Mouse (Mus musculus) embryo, embryonic 10 days (tissue): ENCODE results near the gene Gemin5.
"Not testable (repeated sequence)": the region's sequence is repeated elsewhere in the genome, so short reads cannot be mapped to it uniquely, and the experiment has no call there.

Experiments
- DNase-seq: peaks from one replicate; pipeline ENCODE4 v3.0.0-alpha.2; 2015; ENCODE audit warnings: low spot score

Gene Gemin5

DNA sequence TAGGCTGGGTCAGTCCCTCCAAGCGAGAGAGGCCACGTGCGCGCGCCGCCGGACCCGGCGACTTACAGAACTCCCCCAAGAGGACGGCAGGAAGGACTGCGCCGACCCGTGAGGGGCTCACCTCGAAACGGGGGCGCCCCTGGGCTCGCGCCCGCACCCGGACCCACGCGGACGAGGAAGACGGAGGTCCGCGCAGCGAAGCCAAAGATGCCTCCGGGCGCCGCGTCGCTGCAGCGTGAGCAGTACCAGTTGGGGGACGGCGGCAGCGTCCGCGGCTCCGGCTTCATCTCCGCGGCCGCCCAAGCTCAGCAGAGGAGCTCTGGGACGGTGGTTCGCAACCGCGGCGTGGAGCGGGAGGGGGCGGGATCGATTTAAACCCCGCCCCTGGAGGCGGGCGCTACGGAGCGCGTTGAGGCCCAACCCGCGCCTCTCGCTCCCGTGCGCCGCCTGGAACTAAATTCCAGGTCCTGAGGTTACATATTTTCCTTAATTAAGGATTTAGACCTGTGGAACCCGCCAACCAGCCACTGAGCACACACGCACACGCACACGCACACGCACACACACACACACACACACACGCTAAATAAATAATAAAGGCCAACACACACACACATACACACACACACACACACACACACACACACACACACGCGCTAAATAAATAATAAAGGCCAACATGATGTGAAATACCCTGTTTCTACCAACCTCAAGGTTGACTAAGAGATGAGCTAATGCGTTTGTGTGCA is at the start of gene Gemin5:
TSS of gene Gemin5 (minus strand) at position 373 of the 749 bp plus-strand sequence.
- peak; percentile 82 for DNase-seq

DNA sequence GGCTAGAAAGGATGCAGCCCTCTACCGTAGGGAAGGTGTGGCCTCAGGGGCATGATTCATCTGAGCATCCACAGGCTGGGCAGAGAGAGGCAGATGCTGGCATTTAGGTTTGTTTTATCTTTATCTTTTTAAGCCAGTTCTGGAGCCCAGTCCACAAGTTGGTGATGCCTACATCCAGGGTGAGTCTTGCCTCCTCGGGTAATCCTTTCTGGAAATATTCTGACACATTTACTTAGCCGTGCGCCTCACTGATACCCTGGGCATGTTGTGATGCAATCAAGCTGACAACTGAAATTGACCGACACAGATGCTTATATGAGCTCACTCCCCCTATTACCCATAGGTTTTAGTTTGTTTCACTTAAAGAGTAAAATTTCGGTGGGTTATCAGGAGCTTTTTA is 48.5 kb upstream of the Gemin5 start:
- DNase-seq, result no peak

DNA sequence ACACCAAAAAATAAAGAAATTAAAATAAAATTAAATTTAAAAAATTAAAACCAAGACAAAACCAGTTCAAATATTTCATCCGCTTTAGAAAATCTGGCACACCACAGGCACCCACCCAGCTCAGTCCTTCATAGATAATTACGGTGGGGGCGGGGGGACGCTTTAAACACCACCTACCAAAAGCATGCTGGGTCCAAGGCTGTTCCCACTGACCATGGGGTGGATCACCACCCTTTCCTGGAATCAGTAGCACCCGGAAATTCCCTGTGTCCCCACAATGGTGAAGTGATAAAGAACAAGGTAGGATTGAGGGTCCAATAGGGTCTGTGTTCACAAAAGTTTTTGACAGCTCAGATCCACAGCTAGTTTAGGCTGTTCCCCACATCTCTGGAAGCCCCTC is 47.5 kb upstream of the Gemin5 start:
- DNase-seq, result no peak

DNA sequence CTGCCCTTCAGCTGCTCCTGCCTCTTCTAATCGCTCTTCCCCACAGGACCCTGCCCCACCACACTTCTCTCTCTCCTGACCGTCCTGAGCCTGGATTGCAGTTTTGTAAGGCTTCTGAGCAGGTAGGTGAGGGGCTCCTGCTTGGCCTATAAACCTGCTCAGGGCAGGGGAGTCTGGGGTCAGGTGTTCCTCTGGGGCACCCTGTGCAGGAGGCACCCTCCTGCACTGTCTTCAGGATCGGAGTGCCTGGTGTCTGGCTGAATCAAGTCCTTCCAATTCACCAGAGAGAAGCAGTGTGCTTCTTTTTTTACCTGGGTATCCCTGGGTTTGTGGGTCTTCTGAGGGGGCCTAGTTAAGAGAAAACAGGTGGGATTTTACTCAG is 46.7 kb upstream of the Gemin5 start:
- not testable (repeated sequence) for DNase-seq

DNA sequence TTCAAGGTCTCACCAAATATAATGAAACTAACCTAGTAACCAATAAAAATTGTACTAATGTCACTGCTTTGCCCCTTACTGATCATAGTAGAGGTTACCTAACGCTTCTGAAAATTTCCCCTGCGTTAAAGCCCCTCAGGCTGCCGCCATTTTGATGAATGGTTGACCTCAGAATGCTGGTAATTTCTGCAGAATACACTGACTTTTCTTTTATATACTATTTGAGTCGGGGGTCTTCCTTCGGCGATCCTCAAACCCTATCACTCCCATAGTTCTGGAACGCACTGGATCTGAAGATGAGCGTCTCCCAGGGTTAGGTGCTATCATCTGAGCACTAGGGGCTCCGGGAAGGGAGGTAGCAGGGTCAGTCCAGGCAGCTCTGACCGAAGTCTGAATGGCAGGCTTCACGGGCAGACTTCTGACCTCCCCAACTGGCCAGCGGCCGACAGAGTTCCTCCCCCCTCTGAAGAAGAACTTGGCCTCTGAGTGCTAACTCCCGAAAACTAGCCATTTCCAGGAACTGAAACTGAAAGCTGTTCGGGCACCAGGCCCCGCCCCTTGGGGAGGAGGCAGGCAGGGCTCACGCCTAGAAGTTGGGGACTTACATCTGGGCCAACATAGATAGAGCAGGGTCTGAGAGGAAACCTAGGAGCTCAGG is 46.2 kb upstream of the Gemin5 start:
- peak; percentile 65 for DNase-seq

DNA sequence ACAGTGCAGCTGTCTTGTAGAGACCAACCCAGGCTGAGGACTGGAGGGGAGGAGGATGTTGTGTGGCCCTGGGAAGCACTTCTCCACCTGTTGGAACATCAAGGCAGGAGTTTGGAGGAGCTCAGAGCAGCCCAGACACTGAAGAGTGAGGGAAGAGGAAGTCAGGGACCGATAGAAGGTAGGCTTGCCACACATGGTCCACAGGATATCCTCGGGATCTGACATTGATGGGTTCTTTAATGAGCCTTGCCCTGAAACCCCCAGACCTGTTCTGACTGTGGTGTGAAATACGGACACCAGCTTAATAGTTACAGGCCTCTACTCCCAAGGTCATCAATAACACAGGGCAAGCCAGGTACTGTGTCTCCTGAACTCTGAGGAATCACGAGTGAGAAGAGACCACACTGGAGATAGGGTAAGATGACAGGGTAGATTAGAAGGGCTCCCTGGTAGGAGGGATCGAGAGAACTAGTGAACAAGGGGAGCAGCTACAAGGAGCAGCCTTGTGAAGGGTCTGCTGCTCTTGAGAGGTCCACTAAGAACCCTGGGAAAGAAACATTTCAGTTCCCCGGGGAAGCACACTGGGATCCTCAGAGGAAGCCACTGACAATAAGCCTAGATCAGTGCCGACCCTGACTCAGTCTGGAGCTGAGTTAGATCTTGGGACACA is 45.5 kb upstream of the Gemin5 start:
- DNase-seq, result no peak

DNA sequence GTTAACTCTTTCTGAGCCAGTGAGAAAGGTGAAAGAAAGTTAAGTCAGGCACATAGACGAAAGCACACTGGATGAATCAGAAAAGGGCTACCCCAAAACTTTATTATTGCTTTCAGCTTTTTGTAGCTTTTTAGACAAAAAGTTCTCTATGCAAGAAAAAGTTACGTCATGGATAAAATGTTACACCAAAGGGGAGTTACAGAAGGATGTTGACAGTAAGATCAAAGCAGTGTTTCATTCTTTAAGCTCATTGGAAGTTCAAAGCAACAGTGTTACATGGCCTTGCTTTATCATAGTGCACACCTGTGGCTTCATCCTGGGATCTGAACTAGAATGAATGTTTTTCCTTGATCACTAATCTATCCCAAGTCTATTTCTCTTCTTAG is 43.3 kb upstream of the Gemin5 start:
- no peak for DNase-seq

DNA sequence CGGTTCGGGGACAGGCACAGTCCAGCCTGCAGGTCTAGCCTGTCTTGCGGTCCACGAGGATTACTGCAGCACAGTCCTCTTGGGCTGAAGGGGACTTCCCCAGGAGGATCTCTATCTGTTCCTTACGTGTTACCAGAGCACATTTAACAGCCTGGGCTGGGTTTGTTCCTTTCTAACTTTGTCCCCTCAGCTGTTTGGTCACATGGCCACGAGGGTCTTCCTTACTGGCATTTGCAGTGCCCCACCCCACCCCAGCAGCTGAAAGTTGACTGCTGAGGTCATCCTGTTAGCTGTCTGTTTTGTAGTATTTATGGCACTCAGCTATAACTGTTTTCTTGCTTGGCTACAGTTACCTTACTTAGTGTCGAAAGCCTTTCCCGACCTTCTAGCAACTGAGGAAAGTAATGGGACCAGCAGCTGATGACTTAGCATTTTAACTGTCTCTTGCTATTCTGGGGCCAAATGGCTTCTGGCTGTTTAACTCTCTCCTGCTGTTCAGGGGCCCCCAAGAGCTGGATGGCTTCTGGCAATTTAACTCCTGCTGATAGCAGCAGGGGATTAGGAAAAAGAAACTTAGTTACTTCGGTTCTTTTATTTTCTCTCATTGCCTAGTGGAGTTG is 42.8 kb upstream of the Gemin5 start:
- no peak for DNase-seq

DNA sequence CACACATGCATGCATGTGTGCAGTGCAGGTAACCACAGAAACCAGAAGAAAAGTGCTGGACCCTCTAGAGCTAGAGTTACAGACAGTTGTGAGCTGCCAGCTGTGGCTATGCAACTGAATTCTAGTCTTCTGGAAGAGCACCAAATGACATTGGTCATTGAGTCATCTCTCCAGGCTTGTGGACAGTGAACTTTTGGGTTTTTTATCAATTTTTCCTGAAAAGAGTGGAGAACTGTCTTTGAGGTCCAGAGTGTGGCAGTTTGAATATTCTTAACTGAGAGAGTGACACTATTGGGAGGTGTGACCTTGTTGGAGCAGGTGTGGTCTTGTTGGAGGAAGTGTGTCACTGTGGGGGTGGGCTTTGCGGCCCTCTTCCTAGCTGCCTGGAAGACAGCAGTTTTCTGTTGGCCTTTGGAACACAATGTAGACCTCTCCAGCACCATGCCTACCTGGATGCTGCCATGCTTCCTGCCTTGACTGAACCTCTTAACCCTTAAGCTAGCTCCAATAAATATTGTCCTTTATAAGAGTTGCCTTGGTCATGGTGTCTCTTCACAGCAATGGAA is 42.1 kb upstream of the Gemin5 start:
- no peak for DNase-seq

DNA sequence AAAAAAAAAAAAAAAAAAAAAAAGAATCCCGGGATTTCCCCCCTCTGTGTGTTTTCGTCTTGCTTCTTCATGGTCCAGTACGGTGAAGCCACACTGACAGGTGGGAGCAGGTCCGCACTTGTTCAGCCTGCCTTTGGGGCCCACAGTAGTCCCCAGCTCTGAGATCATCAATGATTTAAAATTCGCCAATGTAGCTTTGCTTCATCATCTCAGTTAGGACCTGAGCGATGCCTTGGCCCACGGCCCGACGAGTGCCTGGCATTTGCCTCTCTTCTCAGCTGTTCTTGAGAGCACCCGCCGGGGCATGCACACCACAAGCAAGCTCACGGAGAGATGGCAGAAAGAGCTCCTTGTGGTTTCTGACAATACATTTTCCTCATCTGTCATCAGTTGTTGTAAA is 32.7 kb upstream of the Gemin5 start:
- no peak for DNase-seq

DNA sequence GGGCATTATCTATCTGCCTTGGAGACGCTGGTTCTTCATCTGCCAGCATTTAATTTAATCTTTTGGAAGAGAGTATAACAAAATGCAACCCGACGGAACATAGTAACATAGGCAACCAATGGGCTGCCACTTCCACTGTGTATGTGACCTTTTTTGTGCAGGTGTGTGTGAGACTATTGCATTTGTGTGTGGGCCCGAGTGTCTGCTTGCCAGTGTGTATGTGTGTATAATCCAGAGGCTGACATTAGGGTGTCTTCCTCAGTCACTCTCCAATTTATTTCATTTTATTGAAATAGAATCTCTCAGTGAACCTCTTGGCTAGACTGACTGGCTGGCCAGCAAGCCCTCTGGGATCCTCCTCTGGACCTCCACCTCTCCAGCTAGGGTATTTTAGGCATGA is 31.9 kb upstream of the Gemin5 start:
- DNase-seq, result no peak

DNA sequence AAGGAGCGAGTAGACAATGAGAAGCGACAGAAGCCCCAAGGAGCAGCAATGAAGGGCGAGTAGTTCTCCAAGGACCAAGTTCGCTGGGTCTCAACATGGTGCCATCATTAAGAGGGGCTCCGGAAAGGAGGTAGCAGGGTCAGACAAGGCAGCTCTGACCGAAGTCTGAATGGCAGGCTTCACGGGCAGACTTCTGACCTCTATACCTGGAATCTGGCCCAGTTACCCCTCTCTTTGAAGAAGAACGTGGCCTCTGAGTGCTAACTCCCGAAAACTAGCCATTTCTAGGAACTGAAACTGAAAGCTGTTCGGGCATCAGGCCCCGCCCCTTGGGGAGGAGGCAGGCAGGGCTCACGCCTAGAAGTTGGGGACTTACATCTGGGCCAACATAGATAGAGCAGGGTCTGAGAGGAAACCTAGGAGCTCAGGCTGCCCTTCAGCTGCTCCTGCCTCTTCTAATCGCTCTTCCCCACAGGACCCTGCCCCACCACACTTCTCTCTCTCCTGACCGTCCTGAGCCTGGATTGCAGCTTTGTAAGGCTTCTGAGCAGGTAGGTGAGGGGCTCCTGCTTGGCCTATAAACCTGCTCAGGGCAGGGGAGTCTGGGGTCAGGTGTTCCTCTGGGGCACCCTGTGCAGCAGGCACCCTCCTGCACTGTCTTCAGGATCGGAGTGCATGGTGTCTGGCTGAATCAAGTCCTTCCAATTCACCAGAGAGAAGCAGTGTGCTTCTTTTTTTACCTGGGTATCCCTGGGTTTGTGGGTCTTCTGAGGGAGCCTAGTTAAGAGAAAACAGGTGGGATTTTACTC is 31.1 kb upstream of the Gemin5 start, which contains the start of the genes Igtp and Irgm2:
TSS of gene Igtp (plus strand) at position 328 of the 809 bp plus-strand sequence.
TSS of gene Irgm2 (plus strand) at position 390 of the 809 bp plus-strand sequence.
- peak; percentile 61 for DNase-seq

DNA sequence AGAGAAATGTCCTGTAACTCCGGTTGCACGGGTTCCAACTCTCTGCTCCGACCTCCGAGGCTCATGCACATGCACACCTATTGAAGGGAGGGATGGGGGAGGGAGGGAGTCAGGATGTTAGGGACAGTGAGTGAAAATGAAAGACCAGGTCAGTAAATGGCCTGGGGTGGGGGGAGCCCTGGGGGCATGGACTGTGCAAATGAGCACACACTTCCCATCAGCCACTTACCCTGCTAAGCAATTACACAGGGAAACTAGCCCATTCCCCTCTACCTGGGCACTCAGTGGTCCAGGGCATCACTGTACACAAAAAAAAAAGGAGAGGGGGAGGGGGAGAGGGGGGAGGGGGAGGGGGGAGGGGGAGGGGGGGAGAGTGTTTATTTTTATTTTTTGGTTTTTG is 30.3 kb upstream of the Gemin5 start:
- no peak for DNase-seq

DNA sequence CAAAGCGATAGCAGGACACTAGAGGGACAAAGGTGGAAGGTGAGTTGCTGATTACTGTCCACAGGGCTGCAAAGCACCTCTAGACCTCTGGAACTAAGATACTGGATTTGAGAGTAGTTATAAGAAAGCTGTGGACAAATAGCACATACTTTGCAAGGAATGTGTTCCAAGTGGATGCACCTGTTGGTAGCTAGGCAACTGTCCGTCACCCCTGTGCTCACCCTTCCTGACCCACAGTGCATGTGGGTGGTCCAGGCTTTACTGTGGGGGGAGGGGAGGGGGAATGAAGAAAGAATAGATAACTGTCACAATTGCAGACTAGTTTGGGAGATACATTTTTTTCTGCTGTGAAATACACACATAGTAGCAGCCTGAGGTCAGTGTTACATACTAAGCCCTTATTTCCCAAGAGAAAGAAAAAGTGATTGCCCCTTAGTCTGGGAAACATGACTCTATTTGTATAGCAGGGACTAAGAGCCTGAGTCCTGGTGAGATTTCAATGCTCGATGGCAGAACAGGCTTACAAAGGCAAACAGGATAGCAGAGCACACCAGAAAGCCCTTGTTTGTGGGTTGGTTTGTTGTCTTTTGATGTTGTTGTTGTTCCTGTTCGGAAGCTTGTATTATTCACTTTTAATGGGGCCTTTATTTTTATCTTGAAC is 25.7 kb upstream of the Gemin5 start:
- peak; percentile 46 for DNase-seq

DNA sequence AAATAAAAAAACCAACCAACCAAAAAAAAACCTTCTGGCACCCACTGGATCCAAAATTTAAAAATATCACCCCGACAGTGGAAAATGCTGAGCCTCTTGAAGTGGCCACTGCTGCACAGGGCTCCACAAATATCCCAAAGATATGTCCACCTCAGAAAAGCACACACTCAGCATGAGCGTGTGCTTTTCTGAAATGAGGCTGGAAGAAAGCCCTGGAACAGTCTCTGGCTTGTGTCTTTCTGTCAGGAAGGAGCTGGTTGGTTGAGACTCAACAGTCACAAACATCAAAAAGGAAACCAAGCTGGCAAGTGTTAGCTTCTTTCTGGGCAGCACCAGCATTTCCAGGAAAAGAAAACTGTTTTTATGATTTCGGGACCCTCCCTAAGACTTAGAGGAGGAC is 25.0 kb upstream of the Gemin5 start:
- DNase-seq, result no peak

DNA sequence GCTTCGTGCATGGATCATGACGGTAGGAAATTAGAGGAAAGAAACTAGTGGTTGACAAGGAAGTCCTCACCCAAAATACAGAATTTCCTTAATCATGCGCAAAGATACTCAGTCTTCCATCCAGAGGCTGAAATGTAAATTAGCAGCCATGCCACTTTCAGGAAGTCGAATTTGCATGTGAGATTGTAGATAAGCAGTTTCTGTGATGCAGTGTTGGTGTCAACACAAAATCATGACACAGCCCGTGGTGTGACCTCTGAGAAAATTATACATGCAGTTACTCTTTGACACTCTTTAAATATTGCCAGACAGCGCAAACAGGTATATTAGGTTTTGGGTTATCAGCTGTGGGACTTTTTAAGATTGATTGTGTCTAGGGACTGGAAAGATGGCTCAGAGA is 21.3 kb upstream of the Gemin5 start:
- no peak for DNase-seq

DNA sequence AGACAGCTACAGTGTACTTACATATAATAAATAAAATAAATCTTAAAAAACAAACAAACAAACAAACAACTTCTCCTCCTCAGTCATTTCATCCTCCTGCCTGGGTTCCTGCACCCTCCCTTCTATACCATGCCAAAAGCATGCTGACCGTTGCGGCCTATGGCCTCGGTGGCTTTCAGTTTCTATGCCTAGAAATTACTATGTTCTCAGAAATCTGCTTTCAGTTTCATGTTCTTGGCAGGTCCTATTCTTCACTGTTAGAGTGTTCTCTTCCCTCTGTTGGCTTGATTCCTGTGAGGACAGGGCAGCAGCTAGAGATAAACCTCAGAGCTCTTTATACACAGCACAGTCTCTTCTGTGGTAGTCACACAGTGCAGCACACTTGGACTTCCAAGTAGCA is 15.2 kb upstream of the Gemin5 start:
- DNase-seq, result no peak

DNA sequence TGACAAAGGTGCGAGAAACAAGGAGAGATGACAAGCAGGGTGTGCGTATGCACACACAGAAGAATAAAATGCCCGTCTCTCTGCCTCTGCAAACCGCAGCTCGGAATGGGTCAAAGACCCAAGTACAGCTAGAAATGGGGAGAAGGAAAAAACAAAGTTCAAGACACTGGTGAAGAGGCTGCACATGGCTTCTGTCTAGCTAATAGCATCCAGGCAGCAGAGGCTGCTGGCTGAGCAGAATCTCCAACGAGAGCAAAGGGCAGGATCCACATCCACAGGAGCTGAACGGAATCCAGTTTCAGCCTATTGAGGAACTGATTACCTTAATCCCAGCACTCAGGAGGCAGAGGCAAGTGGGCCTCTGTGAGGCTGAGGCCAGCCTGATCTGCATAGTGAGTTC is 12.4 kb upstream of the Gemin5 start:
- DNase-seq, result no peak

DNA sequence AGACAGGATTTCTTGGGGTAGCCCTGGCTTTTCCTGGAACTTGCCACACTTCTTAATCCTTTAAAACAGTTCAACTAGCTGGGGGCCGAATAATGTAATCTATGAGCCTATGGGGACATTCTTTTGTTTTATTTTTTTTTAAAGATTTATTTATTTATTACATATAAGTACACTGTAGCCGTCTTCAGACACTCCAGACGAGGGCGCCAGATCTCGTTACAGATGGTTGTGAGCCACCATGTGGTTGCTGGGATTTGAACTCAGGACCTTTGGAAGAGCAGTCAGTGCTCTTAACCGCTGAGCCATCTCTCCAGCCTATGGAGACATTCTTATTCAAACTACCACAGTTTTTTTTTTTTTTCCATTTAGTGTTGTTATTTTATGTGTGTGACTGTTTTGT is 11.6 kb upstream of the Gemin5 start:
- DNase-seq, result not testable (repeated sequence)

DNA sequence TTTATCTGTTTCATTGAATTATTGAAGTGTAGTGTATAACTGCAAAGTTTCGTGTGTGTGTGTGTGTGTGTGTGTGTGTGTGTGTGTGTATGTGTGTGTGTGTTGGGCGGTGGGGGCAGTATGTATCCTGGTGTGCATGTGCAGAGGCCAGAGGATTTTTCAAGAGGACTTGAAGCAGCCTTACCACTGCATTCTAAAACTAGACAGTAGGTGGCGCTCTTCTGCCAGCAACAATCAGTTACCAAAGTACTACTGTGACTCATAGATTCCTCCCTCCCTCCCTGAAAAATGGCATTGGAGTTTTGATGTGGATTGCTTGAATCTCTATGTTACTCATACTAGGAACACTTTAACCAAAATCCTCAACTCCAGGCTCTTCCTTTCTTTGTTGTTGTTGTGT is 11.2 kb upstream of the Gemin5 start:
- peak; percentile 90 for DNase-seq
